Mouse (Mus musculus): ENCODE data around the gene Dpagt1.
"Not testable (repeated sequence)": the region's sequence is repeated elsewhere in the genome, so short reads cannot be mapped to it uniquely, and the experiment has no call there.

The Dpagt1 gene

GRCm38 (mm10) chr9:44341487-44341886 lies 15.7 kb downstream of the Dpagt1 start:
- DNase-seq, result no peak

- no peak for DNase-seq
Measured at GRCm38 (mm10) chr9:44342173-44342572, 16.4 kb downstream of the Dpagt1 start.

GRCm38 (mm10) chr9:44342605-44343004 lies 16.8 kb downstream of the Dpagt1 start:
- no peak for DNase-seq

- no peak for DNase-seq
Measured at GRCm38 (mm10) chr9:44343290-44343689, 17.5 kb downstream of the Dpagt1 start.

GRCm38 (mm10) chr9:44343781-44344421 lies 18.1 kb downstream of the Dpagt1 start, which contains the start of gene Hmbs:
Hmbs (minus strand) TSS chr9:44344228.
- DNase-seq, result peak; percentile 91 to 94

- DNase-seq, result no peak
Measured at GRCm38 (mm10) chr9:44345570-44346433, 20.0 kb downstream of the Dpagt1 start.

GRCm38 (mm10) chr9:44347166-44347565 lies 21.3 kb downstream of the Dpagt1 start:
- no peak for DNase-seq

- DNase-seq, result no peak
Measured at GRCm38 (mm10) chr9:44347621-44348020, 21.8 kb downstream of the Dpagt1 start.

- no peak for DNase-seq
Measured at GRCm38 (mm10) chr9:44348546-44348945, 22.7 kb downstream of the Dpagt1 start.

GRCm38 (mm10) chr9:44351396-44351795 lies 25.6 kb downstream of the Dpagt1 start:
- DNase-seq, result no peak

GRCm38 (mm10) chr9:44352337-44352736 lies 26.5 kb downstream of the Dpagt1 start:
- DNase-seq, result no peak

- no peak for DNase-seq
Measured at GRCm38 (mm10) chr9:44353142-44353541, 27.3 kb downstream of the Dpagt1 start.

GRCm38 (mm10) chr9:44357207-44357606 lies 31.4 kb downstream of the Dpagt1 start:
- no peak for DNase-seq

- DNase-seq, result peak; percentile 95 to 96
Measured at GRCm38 (mm10) chr9:44361190-44361917, 35.5 kb downstream of the Dpagt1 start, which contains the start of gene Vps11. Vps11 (minus strand) TSS chr9:44361670.

GRCm38 (mm10) chr9:44361931-44362330 lies 36.1 kb downstream of the Dpagt1 start:
- not testable (repeated sequence) for DNase-seq

- DNase-seq, result peak in 1 of 2 experiments; percentile 61
Measured at GRCm38 (mm10) chr9:44364480-44364879, 38.7 kb downstream of the Dpagt1 start.

GRCm38 (mm10) chr9:44373386-44373785 lies 47.6 kb downstream of the Dpagt1 start:
- DNase-seq, result no peak

GRCm38 (mm10) chr9:44376141-44376540 lies 50.3 kb downstream of the Dpagt1 start:
- DNase-seq, result no peak

GRCm38 (mm10) chr9:44377335-44377734 lies 51.5 kb downstream of the Dpagt1 start:
- not testable (repeated sequence) for DNase-seq

GRCm38 (mm10) chr9:44378153-44378730 lies 52.4 kb downstream of the Dpagt1 start:
- DNase-seq, result no peak

GRCm38 (mm10) chr9:44379054-44379834 lies 53.4 kb downstream of the Dpagt1 start, which contains the start of gene Hyou1:
Hyou1 (plus strand) TSS chr9:44379490.
- DNase-seq, result peak; percentile 98 to 99

GRCm38 (mm10) chr9:44379862-44380261 lies 54.0 kb downstream of the Dpagt1 start:
- DNase-seq, result no peak

Measured in kidney, adult 8-10 months (tissue).